Mouse (Mus musculus) induced T-regulatory cell, adult 2 months (primary cell): ENCODE measurements around the gene Fopnl.

Experiments
- DNase-seq: peaks from one replicate; pipeline ENCODE4 v3.0.0-alpha.2; 2012; ENCODE audit warnings: low read depth

Fopnl gene

GRCm38 (mm10) chr16:14306451-14306850 lies 10.8 kb downstream of the Fopnl start:
- no peak for DNase-seq

DNA sequence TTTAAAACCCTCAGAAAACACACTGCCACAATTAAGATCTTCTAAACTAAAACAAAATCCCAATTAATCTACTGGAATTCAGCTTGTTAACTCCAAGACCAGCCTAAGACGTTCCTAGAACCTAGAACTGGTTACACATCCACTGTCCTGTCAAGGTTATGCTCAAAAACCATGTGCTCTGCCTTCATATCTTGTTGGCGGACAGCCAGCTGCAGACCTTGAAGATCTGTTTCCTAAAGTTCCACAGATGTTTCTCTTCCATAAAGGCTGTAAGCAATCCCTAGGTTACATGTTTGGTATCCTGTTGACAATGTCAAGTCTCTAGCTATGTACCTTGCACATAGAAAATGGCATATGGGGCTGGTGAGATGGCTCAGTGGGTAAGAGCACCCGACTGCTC lies 12.4 kb downstream of the Fopnl start:
- no peak for DNase-seq

- no peak for DNase-seq
Measured at GRCm38 (mm10) chr16:14303676-14304075, 13.5 kb downstream of the Fopnl start.

GRCm38 (mm10) chr16:14303148-14303547 lies 14.1 kb downstream of the Fopnl start:
- no peak for DNase-seq

GRCm38 (mm10) chr16:14298461-14298860 lies 18.7 kb downstream of the Fopnl start:
- DNase-seq = no peak

DNA sequence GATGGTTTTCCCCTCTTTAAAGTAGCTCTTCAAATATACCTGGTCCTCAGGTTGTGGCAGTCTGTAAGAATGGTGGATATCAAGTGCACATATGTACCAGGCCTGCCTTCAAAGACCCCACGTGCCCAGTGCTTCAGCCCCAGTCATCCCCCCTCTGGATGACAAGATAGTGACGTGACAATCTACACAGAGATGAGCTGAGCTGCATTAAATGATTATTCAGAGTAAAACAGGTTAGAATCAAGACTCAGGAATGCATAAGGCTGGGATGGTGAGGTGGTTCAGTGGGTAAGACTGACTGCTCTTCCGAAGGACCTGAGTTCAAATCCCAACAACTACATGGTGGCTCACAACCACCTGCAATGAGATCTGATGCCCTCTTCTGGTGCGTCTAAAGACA lies 19.5 kb downstream of the Fopnl start:
- no peak for DNase-seq

- no peak for DNase-seq
Measured at GRCm38 (mm10) chr16:14297137-14297536, 20.1 kb downstream of the Fopnl start.

- no peak for DNase-seq
Measured at GRCm38 (mm10) chr16:14296544-14297124, 20.6 kb downstream of the Fopnl start.

GRCm38 (mm10) chr16:14295291-14295690 lies 21.9 kb downstream of the Fopnl start:
- no peak for DNase-seq

DNA sequence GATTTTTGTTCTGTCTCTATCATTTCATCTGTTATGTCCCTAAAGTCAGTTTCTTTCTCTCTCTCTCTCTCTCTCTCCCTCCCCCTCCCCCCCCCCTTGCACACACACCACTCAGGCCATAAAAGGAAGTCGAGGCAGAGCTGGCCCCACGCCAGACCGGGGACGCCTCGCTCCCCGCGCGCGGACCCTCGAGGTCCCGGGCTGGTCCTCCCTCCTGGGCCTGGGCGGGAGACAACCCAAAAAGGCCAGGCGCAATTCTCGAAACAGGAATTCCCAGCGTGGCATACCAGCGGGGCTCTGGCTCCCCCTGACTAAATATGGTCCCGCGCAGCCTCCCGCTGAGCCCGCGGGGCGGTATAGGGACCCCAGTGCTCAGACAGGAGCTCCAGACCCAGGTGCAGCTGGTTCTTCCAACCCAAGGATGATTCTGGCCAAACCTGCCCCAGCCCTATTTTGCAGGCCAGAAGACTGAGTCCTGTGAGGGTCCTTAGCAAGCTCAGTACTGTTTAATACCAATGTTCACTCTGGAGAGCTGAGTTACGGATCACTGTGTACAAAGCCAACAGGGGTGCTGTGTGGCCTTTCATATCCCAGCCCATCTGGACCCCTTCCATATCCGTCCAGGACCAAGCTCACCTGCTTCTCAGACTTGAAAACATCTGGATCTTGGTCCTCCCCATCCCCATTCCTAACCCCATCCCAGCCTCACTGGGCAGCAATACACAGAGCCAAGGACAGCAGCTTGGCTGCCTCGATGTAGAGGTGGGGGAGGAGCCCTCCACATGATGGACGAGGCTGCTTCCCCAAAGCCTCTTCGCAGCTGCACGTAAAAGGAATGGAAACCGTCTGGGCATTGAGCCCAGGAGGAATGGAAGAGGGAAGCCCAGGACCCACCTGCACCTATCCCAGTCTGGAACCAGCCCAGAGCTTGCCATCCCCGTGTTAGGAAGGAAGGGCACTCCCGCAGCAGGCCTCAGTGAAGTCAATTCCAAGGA lies 24.7 kb downstream of the Fopnl start:
- DNase-seq = no peak

- DNase-seq = peak; percentile 36
Measured at GRCm38 (mm10) chr16:14291223-14291622, 26.0 kb downstream of the Fopnl start, which contains the start of gene Myh11. Gene Myh11, minus strand, starts transcription at chr16:14291372.

- no peak for DNase-seq
Measured at GRCm38 (mm10) chr16:14272374-14272965, 44.7 kb downstream of the Fopnl start.

GRCm38 (mm10) chr16:14265203-14265920 lies 51.8 kb downstream of the Fopnl start:
- no peak for DNase-seq

GRCm38 (mm10) chr16:14264504-14264903 lies 52.7 kb downstream of the Fopnl start:
- no peak for DNase-seq

GRCm38 (mm10) chr16:14263241-14263640 lies 54.0 kb downstream of the Fopnl start:
- no peak for DNase-seq

GRCm38 (mm10) chr16:14262410-14262809 lies 54.8 kb downstream of the Fopnl start:
- DNase-seq = no peak

DNA sequence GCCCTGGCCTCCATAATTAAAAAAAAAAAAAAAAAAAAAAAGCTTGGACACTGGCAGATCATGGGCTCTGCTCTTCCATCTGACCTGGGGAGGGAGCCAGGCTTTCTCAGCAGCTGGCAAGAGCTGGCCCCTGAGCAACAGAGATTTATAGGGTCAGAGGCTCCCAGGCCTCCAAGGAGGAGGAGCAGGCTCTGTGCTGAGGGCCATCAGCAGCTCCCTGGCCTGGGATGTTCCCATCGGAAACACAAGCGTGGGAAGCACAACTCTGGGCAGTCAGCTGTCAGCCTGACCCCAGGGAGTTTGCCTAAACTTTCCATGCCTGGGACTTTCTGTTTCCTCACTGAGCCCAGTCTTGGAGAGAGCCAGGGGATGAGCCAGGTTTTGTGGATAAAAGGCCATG lies 58.3 kb downstream of the Fopnl start:
- no peak for DNase-seq

DNA sequence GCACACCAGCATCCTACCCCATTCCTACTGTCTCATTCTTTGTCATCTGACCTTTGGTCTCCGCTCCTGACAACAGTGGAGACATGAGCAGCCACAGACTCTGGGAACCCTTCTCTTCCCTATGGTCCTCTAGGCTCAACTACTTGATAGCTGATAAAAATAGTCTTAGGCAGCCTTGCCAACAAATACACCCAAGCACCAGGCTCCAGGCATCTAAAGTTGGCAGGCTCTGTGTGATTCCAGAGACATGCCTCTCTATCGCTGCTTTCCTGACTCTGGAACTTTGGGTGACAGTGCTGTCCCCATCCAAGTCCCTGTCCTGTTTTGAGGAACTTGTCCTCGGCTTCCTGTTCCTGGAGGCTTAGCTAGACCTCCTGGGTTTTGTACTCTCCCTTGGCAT lies 63.6 kb downstream of the Fopnl start:
- no peak for DNase-seq

GRCm38 (mm10) chr16:14252877-14253276 lies 64.3 kb downstream of the Fopnl start:
- no peak for DNase-seq

- DNase-seq = no peak
Measured at GRCm38 (mm10) chr16:14249913-14250312, 67.3 kb downstream of the Fopnl start.
